Mouse (Mus musculus) lung, postnatal 36 days (tissue): Measurements from ENCODE around the gene Tas1r1.

Experiments used
- DNase-seq: peaks from one replicate; pipeline ENCODE4 v3.0.0; 2022; ENCODE audit warnings: mixed read lengths

The Tas1r1 gene

GRCm38 (mm10) chr4:152009076-152010051, 29.0 kb downstream of the Tas1r1 start:
- peak; percentile 55 for DNase-seq

- peak; percentile 98 for DNase-seq
Measured at GRCm38 (mm10) chr4:152008622-152009075, 29.7 kb downstream of the Tas1r1 start, which contains the start of gene Klhl21. Gene Klhl21 (plus strand): TSS chr4:152008803.

GRCm38 (mm10) chr4:152008148-152008500, 30.2 kb downstream of the Tas1r1 start:
- DNase-seq, result no peak

- DNase-seq, result peak; percentile 69
Measured at GRCm38 (mm10) chr4:152007481-152008147, 30.8 kb downstream of the Tas1r1 start.

- DNase-seq, result no peak
Measured at GRCm38 (mm10) chr4:152006812-152007211, 31.6 kb downstream of the Tas1r1 start.

GRCm38 (mm10) chr4:152006137-152006536, 32.2 kb downstream of the Tas1r1 start:
- peak; percentile 50 for DNase-seq

- DNase-seq, result no peak
Measured at GRCm38 (mm10) chr4:152002063-152002462, 36.3 kb downstream of the Tas1r1 start.

GRCm38 (mm10) chr4:152001335-152001734, 37.0 kb downstream of the Tas1r1 start:
- DNase-seq, result no peak

GRCm38 (mm10) chr4:152000906-152001305, 37.5 kb downstream of the Tas1r1 start:
- peak; percentile 86 for DNase-seq

- no peak for DNase-seq
Measured at GRCm38 (mm10) chr4:151999481-151999880, 38.9 kb downstream of the Tas1r1 start.

GRCm38 (mm10) chr4:151997701-151998100, 40.7 kb downstream of the Tas1r1 start:
- no peak for DNase-seq

GRCm38 (mm10) chr4:151996951-151997222, 41.5 kb downstream of the Tas1r1 start:
- DNase-seq, result no peak

GRCm38 (mm10) chr4:151996173-151996950, 42.0 kb downstream of the Tas1r1 start, which contains the start of gene Phf13:
Gene Phf13 (minus strand): TSS chr4:151996258.
- DNase-seq, result peak; percentile 99

GRCm38 (mm10) chr4:151995371-151996172, 42.8 kb downstream of the Tas1r1 start:
- no peak for DNase-seq

- DNase-seq, result peak; percentile 34
Measured at GRCm38 (mm10) chr4:151994228-151995171, 43.9 kb downstream of the Tas1r1 start.

GRCm38 (mm10) chr4:151993035-151993434, 45.3 kb downstream of the Tas1r1 start:
- DNase-seq, result no peak

GRCm38 (mm10) chr4:151992091-151992490, 46.3 kb downstream of the Tas1r1 start:
- no peak for DNase-seq

GRCm38 (mm10) chr4:151989110-151989488, 49.3 kb downstream of the Tas1r1 start:
- DNase-seq, result no peak

- DNase-seq, result peak; percentile 88
Measured at GRCm38 (mm10) chr4:151988342-151989109, 49.8 kb downstream of the Tas1r1 start, which contains the start of gene Thap3. Gene Thap3 (minus strand): TSS chr4:151988997.

GRCm38 (mm10) chr4:151988014-151988341, 50.4 kb downstream of the Tas1r1 start:
- no peak for DNase-seq
